Mouse (Mus musculus): ENCODE results near the gene Nell1. TPM values are rescaled to one million over a fixed set of nuclear protein-coding genes. Genes with fewer than 3 reads are reported as not detected.

The Nell1 gene
- polyA plus RNA-seq, 1 experiment: 0.28 TPM

DNA sequence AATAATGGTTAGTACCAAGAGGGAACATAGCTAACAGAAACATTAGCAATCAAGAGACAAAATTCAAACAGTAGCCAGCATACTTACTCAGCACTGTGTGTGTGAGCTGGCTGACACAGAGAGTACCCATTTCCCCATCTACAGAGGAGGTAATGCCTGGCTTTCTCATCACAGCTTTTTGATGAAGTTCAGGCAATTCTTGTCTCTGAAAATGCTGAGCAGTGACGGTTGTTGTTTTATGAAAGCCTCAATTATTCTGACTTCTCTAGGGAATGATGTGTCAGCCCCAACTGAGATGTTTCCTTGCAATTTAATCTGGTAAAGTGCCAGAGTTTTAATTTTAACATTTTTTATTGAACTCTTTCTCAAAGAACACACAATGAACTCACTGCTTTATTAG is 700.8 kb downstream of the Nell1 start:
- WGBS: 62% methylated on average over 1 of the region's 1 CpGs
- no peak overlapping the region for H3K4me3 ChIP-seq (replicated peaks; ENCODE audit: extremely low read depth, low read depth, low read length)
- no peaks in the 10 kb centered on the region for H3K4me1 ChIP-seq (ENCODE audit: control insufficient read depth, insufficient read depth, low read length)
- TF ChIP-seq CTCF (IDR thresholded peaks at IDR 0.05; ENCODE audit: insufficient read depth, low read length) (no peak), POLR2A (IDR thresholded peaks at IDR 0.05; ENCODE audit: borderline replicate concordance, extremely low read depth, low read depth, low read length) (no peak)
- DNase-seq: no peak

DNA sequence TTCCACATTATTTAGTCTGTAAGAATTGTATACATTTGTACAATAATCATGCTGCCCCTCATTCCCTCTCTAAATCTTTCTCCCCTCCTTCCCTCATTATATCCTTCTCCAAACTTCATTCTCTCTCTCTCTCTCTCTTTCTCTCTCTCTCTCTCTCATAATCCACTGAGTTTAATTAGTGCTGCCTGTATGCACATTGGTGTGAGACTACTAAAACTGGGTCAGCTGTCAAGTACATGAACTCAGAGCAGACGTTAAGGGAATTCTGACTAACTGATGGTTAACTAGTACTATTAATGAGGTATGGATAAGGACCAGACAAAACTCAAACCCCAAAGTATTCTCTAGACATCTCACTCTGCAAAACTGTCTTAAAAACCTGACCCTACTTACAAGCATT is 702.8 kb downstream of the Nell1 start:
- H3K4me3 ChIP-seq (replicated peaks; ENCODE audit: extremely low read depth, low read depth, low read length): no peak overlapping the region
- TF ChIP-seq CTCF (IDR thresholded peaks at IDR 0.05; ENCODE audit: insufficient read depth, low read length) (no peak), POLR2A (IDR thresholded peaks at IDR 0.05; ENCODE audit: borderline replicate concordance, extremely low read depth, low read depth, low read length) (no peak)
- whole genome bisulfite sequencing: 67% methylated on average over 1 of the region's 1 CpGs
- DNase-seq: no peak
- H3K4me1 ChIP-seq (ENCODE audit: control insufficient read depth, insufficient read depth, low read length): no peaks in the 10 kb centered on the region

DNA sequence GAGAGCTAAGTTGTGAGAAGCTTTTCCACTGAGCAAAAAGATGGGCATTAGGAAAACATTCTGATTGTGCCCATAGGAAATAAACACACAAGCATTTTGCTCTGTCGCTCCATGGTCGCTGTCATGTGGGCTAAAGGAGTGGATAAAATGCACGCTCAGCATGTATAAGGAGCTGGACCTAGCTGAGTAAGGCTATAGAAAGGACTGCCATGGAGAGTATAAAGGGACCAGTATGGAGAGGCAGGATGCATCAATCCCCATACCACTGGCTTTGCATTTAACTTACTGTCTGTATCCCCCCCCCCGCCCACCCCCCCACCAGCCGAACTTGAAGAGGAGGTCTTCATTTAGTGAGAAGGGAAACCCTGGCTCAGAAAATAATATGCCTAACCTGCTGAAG is 711.7 kb downstream of the Nell1 start:
- H3K4me3 ChIP-seq (replicated peaks; ENCODE audit: extremely low read depth, low read depth, low read length): no peak overlapping the region
- WGBS: 91% methylated on average over 5 of the region's 5 CpGs
- TF ChIP-seq POLR2A (IDR thresholded peaks at IDR 0.05; ENCODE audit: borderline replicate concordance, extremely low read depth, low read depth, low read length) (no peak), CTCF (IDR thresholded peaks at IDR 0.05; ENCODE audit: insufficient read depth, low read length) (no peak)
- no peaks in the 10 kb centered on the region for H3K4me1 ChIP-seq (ENCODE audit: control insufficient read depth, insufficient read depth, low read length)
- DNase-seq: no peak

DNA sequence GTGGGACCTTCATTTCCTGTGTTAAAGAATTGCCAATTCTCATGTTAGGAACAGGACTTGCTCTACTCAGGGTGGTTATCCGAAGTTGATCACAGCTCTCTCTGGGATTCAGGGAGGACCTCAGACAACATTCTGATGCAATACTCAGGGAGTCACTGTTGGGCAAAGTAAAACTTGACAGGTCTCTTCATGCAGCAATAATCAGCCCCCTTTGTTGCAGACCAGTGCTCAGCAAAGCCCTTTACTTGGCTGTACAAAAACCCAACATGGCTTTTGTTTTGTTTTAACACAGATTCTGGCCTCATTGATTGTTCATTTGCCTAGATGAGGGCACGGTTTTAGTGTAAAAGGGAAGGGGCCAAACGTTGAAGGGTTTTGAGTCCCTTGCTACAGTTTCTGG is 750.5 kb downstream of the Nell1 start:
- 67% methylated on average over 3 of the region's 3 CpGs for WGBS
- TF ChIP-seq CTCF (IDR thresholded peaks at IDR 0.05; ENCODE audit: insufficient read depth, low read length) (no peak), POLR2A (IDR thresholded peaks at IDR 0.05; ENCODE audit: borderline replicate concordance, extremely low read depth, low read depth, low read length) (no peak)

DNA sequence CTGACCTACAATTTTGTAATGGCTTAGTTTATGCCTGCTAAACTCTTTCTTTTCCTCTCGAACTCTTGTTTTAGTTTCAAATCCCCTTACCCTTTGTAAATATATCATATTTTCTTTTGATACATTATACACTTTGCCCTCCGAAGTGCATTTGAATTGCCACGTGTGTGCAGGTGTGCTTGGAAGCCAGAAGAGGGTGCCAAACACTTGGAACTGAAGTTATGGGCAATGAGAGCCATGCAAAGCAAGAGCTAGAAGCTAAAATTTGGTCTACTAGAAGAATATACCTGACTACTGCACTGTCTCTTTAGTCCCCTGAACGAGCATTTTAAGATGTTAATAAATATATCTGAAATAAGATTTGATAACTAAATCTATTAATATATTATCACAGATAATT is 756.3 kb downstream of the Nell1 start:
- no peak overlapping the region for H3K4me3 ChIP-seq (replicated peaks; ENCODE audit: extremely low read depth, low read depth, low read length)
- no peak for DNase-seq
- TF ChIP-seq POLR2A (IDR thresholded peaks at IDR 0.05; ENCODE audit: borderline replicate concordance, extremely low read depth, low read depth, low read length) (no peak), CTCF (IDR thresholded peaks at IDR 0.05; ENCODE audit: insufficient read depth, low read length) (no peak)
- WGBS: 42% methylated on average over 4 of the region's 4 CpGs
- H3K4me1 ChIP-seq (ENCODE audit: control insufficient read depth, insufficient read depth, low read length): no peaks in the 10 kb centered on the region

More for the DNA sequence above, 750.5 kb downstream of the Nell1 start:
- no peak for DNase-seq
- no peaks in the 10 kb centered on the region for H3K4me1 ChIP-seq (ENCODE audit: control insufficient read depth, insufficient read depth, low read length)
- H3K4me3 ChIP-seq (replicated peaks; ENCODE audit: extremely low read depth, low read depth, low read length): no peak overlapping the region

DNA sequence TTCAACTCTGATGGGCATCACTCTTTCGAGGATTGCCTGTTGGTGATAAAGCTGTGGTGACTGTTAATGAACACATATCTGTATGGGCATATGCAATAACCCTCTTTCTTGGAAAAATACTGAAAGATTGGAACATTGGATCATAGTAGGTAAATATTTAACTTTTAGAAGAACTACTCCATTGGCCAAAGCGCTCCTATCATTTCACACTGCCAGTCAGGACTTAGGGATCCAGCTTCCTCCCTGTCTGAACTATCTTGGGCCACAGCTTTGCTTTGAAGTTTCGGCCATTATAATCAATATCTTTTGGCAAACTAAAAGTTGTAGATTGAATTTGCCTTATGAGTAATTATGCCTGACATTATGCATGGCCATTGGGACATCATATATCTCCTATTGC is 780.9 kb downstream of the Nell1 start:
- TF ChIP-seq CTCF (IDR thresholded peaks at IDR 0.05; ENCODE audit: insufficient read depth, low read length) (no peak), POLR2A (IDR thresholded peaks at IDR 0.05; ENCODE audit: borderline replicate concordance, extremely low read depth, low read depth, low read length) (no peak)
- 64% methylated on average over 3 of the region's 3 CpGs for WGBS

DNA sequence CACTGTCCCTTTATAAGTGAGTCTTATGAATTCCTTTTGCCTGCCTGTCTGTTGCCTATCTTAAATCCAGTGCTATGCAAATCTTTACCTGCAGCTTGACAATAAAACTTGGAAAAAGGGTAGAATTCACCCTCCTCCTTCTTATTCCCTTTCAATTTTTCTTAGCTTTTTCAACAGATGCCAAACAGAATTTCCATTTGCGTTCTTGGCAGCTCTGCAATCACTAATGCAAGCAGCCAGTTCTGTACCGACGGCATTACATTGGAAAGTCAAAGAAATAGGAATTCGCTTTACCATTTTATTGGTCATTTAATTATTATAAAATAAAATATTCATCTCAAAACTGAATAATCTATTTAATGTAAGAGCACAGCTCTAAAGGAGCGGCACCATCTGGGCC is 781.7 kb downstream of the Nell1 start:
- TF ChIP-seq POLR2A (IDR thresholded peaks at IDR 0.05; ENCODE audit: borderline replicate concordance, extremely low read depth, low read depth, low read length): no peak
- no peak for TF ChIP-seq CTCF (IDR thresholded peaks at IDR 0.05; ENCODE audit: insufficient read depth, low read length)
- 77% methylated on average over 5 of the region's 5 CpGs for WGBS
- Histone ChIP-seq H3K4me3 (replicated peaks; ENCODE audit: extremely low read depth, low read depth, low read length) (no peak overlapping the region), H3K4me1 (ENCODE audit: control insufficient read depth, insufficient read depth, low read length) (no peaks in the 10 kb centered on the region)
- no peak for DNase-seq

More for the DNA sequence above, 780.9 kb downstream of the Nell1 start:
- Histone ChIP-seq H3K4me1 (ENCODE audit: control insufficient read depth, insufficient read depth, low read length) (no peaks in the 10 kb centered on the region), H3K4me3 (replicated peaks; ENCODE audit: extremely low read depth, low read depth, low read length) (no peak overlapping the region)
- no peak for DNase-seq

DNA sequence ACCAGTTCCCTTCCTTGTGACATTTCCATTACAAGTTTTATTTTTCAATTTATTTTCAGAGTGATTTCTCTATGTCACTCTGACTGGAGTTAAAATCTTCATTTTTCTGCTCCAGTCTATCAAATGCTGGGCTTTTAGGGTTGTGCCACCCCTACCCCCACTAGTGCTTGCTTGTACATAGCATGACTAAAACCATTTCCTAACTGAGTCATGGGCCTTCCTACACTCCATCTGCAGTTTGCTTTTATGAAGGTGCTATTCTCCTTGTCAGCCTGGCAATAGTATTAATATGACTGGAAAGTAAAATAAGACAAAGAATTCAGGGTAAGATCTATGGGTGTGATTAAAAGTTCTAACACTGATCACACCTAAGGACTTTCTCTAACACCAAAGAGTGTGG is 798.9 kb downstream of the Nell1 start:
- Histone ChIP-seq H3K4me3 (replicated peaks; ENCODE audit: extremely low read depth, low read depth, low read length) (no peak overlapping the region), H3K4me1 (ENCODE audit: control insufficient read depth, insufficient read depth, low read length) (no peaks in the 10 kb centered on the region)
- DNase-seq: no peak
- no peak for TF ChIP-seq CTCF (IDR thresholded peaks at IDR 0.05; ENCODE audit: insufficient read depth, low read length)
- TF ChIP-seq POLR2A (IDR thresholded peaks at IDR 0.05; ENCODE audit: borderline replicate concordance, extremely low read depth, low read depth, low read length): no peak

DNA sequence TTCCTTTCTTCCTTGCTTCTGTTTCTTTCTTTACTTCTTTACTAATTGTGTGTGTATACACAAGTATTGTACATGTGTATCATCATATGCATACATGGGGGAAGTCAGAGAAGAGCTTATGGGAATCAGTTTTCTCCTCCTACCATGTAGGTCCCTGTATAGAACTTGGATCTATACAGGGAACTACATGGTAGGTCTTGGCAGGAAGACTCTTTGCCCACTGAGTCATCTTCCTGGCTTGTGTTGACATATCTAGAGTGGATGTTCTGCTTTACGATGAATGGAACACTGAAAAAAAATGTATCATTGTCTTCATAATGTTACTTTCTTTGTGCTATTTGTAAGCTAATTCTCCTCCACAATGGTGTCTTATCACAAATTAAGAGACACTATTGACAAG is 806.4 kb downstream of the Nell1 start:
- no peak for DNase-seq
- no peaks in the 10 kb centered on the region for H3K4me1 ChIP-seq (ENCODE audit: control insufficient read depth, insufficient read depth, low read length)
- H3K4me3 ChIP-seq (replicated peaks; ENCODE audit: extremely low read depth, low read depth, low read length): no peak overlapping the region
- TF ChIP-seq CTCF (IDR thresholded peaks at IDR 0.05; ENCODE audit: insufficient read depth, low read length) (no peak), POLR2A (IDR thresholded peaks at IDR 0.05; ENCODE audit: borderline replicate concordance, extremely low read depth, low read depth, low read length) (no peak)
- 64% methylated on average over 1 of the region's 1 CpGs for WGBS

DNA sequence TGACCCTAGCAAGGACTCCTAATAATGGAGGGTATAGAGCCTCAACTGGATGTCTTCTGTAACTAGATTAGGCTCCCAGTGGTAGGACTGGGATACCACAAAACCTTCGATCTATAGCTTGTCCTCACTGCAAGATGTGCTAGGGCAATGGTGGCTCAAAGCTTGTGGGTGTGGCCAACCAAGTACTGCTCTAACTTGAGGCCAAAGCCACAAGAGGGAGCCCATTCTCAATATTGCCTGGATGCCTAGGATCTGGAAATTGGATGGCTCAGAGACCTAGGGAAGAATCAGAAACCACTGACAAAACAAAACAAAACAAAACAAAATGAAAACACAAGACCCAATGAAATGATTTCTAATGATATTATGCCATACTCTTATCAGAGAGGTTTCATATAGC is 809.0 kb downstream of the Nell1 start:
- Histone ChIP-seq H3K4me3 (replicated peaks; ENCODE audit: extremely low read depth, low read depth, low read length) (no peak overlapping the region), H3K4me1 (ENCODE audit: control insufficient read depth, insufficient read depth, low read length) (no peaks in the 10 kb centered on the region)
- no peak for TF ChIP-seq POLR2A (IDR thresholded peaks at IDR 0.05; ENCODE audit: borderline replicate concordance, extremely low read depth, low read depth, low read length)
- TF ChIP-seq CTCF (IDR thresholded peaks at IDR 0.05; ENCODE audit: insufficient read depth, low read length): no peak
- WGBS: 41% methylated on average over 1 of the region's 1 CpGs
- DNase-seq: no peak

Data from lung, adult 2 months (tissue).